Mouse (Mus musculus): ENCODE results near the gene Atp6v0c.
A peak's percentile ranks its signal among the peaks of the same experiment; 100 is the strongest.
"Not testable (repeated sequence)": the region's sequence is repeated elsewhere in the genome, so short reads cannot be mapped to it uniquely, and the experiment has no call there.

The Atp6v0c gene

DNA sequence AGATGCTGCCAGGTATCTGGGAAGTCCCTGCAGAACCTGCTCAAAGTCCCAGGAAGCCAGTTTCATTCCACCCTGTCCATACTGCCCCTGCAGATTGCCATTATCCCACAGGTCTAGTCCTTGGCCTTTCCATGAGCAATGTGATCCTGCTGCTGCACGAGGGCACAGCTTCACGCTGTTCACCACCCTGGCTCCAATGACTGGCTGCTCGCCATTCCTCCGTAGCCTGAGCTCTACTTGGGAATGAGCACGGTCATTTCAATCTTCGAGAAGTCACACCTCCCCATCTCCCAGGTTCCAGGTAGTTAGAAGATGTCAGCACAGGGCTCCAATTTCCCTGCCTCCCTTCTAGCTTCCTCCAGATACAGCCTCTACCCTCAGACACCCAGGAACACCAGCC, 12.4 kb downstream of the Atp6v0c start:
- DNase-seq (ENCODE audit: low spot score): no peak

- no peak for DNase-seq (ENCODE audit: low spot score)
Measured at GRCm38 (mm10) chr17:24156394-24156793, 13.1 kb downstream of the Atp6v0c start.

DNA sequence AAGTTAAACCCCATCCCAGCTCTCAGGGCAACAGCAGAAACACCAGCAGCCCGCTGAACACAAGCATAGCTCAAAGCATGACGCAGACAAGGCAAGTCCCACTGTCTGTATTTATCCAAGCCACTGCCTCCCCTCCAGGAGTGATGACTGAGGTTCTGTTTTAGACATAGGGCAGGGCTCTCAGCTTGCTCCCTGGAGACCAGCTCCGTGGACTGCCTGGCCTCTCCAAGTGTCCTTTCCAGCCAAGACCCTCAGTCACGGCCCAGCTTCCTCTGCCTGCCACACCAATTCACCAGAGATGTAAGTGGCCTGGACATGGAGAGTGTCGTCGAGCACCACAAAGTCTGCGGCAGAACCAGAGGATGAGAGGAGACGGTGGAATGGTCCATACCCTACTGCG, 13.8 kb downstream of the Atp6v0c start:
- DNase-seq (ENCODE audit: low spot score): no peak

GRCm38 (mm10) chr17:24154463-24154862, 15.0 kb downstream of the Atp6v0c start:
- no peak for DNase-seq (ENCODE audit: low spot score)

DNA sequence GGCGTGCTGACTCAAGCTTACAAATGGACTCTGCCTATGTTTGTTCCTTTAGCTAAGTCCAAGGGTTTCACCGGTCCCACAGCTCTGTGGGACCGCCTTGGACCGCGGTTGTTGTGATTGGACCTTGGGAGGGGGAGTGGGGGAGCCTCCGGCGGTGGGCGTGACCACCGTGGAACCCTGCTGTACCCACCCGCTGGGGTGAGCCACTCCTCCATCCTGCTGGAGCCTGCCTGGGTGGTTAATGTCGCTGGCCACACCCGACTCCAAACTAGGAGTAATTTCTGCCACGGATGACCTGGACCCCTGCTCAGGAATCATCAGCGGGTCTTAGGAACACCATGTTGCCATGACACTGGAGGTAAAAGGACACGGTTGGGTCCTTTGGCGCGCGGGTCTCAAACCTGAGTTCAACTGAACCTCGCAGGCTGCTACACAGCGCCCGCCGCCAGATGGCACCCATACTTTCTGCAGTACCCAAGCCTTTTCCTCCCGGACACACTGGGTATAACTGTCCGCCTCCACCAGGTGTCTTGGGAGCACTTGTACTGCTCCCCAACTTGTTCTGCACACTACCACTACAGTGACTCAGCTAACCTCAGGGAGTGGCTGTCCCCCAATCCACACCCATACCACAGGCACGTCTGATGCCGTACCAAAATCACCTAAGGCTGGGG, 17.5 kb downstream of the Atp6v0c start:
- peak; percentile 73 for DNase-seq (ENCODE audit: low spot score)

GRCm38 (mm10) chr17:24151382-24151781, 18.1 kb downstream of the Atp6v0c start:
- DNase-seq (ENCODE audit: low spot score): no peak

- DNase-seq (ENCODE audit: low spot score): no peak
Measured at GRCm38 (mm10) chr17:24150824-24151223, 18.7 kb downstream of the Atp6v0c start, which contains the start of gene Pdpk1. TSS of gene Pdpk1 (minus strand) at chr17:24150924.

DNA sequence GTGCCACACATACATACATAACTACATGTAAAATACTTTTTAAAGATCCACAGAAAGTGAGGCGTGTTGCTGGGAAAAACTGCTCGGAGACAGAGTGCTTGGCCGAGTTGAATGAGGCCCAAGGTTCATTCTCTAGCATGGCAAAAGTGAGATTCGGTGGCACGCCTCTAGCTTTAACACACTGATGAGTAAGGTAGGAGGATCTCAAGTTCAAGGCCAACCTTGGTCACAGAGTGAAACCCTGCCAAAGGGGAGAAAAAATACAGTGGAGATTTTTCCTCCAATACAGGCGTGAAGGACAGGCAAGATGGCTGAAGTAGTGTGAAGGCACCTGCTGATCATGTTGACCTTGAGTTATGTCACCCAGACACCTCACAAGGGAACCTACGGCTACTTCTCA, 20.1 kb downstream of the Atp6v0c start:
- DNase-seq (ENCODE audit: low spot score): no peak

DNA sequence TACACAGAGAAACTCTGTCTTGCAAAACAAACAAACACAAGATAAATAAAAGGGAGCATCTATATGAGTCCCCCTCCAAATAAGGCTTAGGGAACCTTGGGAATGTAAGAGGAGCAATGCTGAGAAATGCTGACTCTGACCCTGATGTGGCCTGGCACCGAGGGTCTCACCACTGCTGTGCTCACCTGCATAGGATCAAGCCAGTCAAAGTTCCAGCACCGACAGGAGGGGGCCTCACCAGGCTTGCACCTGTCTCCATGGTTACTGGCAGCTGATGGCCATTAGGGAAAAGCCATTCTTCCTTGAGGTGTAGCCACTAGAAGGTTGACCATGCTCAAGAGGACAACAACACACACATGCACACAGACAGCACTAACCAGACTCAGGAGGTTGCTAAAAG, 26.6 kb downstream of the Atp6v0c start:
- no peak for DNase-seq (ENCODE audit: low spot score)

- DNase-seq (ENCODE audit: low spot score): peak; percentile 94
Measured at GRCm38 (mm10) chr17:24141425-24141920, 28.0 kb downstream of the Atp6v0c start.

- DNase-seq (ENCODE audit: low spot score): no peak
Measured at GRCm38 (mm10) chr17:24140845-24141424, 28.6 kb downstream of the Atp6v0c start.

DNA sequence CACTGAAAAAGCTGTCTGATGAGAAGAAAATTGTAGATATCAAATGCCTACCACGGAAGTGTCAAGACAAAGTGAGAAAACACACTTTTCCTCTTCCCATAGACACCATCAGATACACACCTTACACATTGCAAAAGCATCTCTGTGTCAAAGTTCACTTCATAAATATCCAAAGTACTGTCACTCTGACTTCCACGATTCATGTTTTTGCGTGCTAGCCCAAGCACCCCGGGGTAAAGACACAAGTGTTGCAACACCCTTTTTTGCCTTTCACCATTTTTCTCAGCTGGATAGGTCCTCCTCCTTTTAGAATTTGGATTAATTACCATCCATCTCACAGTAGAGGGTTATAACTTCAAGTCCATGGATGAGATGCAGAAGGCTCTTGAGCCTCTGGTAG, 29.5 kb downstream of the Atp6v0c start:
- no peak for DNase-seq (ENCODE audit: low spot score)

GRCm38 (mm10) chr17:24139256-24139655, 30.2 kb downstream of the Atp6v0c start:
- no peak for DNase-seq (ENCODE audit: low spot score)

- no peak for DNase-seq (ENCODE audit: low spot score)
Measured at GRCm38 (mm10) chr17:24137226-24137880, 32.1 kb downstream of the Atp6v0c start.

DNA sequence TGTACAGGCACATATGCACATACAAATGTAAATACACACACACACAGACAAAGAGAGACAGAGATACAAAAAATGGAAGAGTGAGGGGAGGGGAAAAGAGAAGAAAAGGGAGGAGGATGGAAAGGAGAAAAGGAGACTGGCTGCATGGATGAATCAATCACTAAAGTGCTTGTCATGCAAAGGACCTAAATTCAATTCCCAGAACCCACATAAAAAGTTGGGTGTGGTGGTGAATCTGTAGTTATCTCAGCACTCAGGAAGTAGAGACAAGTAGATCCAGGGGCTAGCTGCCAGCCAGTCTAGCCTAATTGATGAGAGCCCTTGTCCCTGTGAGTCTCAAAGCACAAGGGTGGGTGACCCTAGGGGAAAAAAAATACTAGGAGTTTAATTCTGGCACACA, 35.4 kb downstream of the Atp6v0c start:
- no peak for DNase-seq (ENCODE audit: low spot score)

DNA sequence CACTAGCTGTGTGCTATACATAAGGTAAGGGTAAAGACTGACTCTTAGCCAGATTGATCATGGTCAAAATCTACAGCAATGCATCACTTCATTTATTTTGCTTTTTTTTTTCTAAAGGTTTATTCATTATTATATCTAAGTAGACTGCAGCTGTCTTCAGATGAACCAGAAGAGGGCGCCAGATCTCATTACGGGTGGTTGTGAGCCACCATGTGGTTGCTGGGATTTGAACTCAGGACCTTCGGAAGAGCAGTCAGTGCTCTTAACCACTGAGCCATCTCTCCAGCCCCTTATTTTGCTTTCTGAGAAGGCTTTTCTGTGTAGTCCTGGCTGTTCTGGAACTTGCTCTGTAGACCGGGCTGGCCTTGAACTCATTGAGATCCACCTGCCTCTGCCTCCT, 36.6 kb downstream of the Atp6v0c start:
- not testable (repeated sequence) for DNase-seq (ENCODE audit: low spot score)

GRCm38 (mm10) chr17:24131570-24131969, 37.9 kb downstream of the Atp6v0c start:
- DNase-seq (ENCODE audit: low spot score): no peak

DNA sequence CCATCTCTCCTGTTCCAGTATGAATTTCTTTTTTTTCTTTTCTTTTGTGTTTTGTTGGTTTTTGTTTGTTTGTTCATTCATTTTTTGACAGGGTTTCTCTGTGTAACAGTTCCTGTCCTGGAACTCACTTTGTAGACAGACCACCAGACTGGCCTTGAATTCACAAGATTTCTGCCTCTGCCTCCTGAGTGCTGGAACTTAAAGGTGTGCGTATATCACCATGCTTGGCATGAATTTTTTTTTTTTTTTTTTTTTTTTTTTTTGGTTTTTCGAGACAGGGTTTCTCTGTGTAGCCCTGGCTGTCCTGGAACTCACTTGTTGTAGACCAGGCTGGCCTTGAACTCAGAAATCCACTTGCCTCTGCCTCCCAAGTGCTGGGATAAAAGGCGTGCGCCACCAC, 40.3 kb downstream of the Atp6v0c start:
- not testable (repeated sequence) for DNase-seq (ENCODE audit: low spot score)

DNA sequence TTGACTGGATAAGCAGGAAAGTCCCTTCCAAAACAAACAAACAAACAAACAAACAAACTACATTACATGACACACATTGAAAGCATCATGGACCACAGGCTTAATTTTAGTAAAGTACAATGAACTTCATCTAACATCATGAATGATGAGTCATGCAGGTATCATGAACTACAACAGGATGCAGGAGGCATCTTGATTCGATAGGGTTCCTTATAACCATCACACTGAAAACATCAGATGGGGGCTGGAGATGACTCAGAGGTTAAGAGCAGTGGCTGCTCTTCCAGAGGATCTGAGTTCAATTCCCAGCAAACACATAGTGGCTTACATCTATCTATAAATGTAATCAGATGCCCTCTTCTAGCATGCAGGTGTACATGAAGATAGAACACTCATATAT, 41.9 kb downstream of the Atp6v0c start:
- no peak for DNase-seq (ENCODE audit: low spot score)

DNA sequence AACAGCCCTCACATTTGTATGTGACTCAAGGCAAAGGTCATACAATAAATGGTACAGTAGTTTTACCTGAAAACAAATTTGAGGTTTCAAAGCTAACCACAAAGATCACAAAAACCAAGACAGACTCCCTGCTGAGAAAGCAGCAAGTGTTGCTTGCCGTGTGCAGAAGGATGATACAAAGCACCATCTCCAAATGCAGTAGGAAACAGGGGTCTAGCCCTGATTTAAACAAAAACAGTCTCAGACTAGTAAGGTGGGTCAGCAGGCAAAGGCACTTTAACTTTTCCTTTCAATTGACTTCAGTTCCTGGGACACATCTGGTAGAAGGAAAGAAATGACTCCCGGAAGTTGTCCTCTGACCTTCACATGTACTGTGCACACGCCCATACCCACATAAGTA, 42.7 kb downstream of the Atp6v0c start:
- DNase-seq (ENCODE audit: low spot score): no peak

- no peak for DNase-seq (ENCODE audit: low spot score)
Measured at GRCm38 (mm10) chr17:24119446-24119845, 50.1 kb downstream of the Atp6v0c start.

Measured in urinary bladder, postnatal 25 days (tissue).